ENCODE assay signal across 18 mouse cellular contexts in the genomic region with DNA sequence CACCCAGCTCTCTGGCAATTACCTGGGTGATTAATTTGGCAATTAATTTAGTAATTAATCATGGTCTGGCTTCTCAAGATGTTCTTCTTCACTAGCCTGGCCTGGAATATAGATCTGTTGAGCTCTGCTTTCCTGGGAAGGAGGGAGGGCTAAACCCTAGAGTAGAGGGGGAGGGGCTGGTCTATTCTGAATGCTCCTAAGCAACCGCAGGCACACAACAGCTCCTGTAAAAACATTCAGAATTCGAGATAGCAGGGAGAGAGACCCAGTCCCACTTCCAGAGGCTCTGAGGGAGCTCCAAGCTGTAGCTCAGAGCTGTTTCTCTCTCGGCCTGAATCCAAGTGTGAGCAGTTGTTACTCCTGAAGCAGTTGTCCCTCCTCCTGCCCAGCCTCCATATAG. TPM values are rescaled to one million over a fixed set of nuclear protein-coding genes. Genes with fewer than 3 reads are reported as not detected.
DNase-seq lines count a peak whose midpoint lies in the region; ATAC-seq lines count a peak whose summit lies in the region.
"Had no signal": no experiment of that assay in that cellular context is flagged by ENCODE, and none has a peak within 500 bp of the region (broad histone marks: within the 10 kb centered on the region; RNA-seq: fewer than 3 reads in every experiment).

No protein-coding gene starts in this region.

- peak; percentile 49 for ATAC-seq in heart, embryonic 11.5 days (replicated peaks; ENCODE audit: insufficient number of reproducible peaks, low FRiP score, low TSS enrichment)
- ATAC-seq in kidney, embryonic 14.5 days (ENCODE audit: low FRiP score, low TSS enrichment): peak; percentile 47; the same call in 1 of the 2 replicates
- no peak for ATAC-seq in neural tube, embryonic 13.5 days (ENCODE audit: low read depth)
- ATAC-seq: CD4-positive, CD25-positive, alpha-beta regulatory T cell, adult 4 months had no signal

- H3K9ac ChIP-seq in heart, embryonic 11.5 days (ENCODE audit: low read depth, low read length): 0 out of 2 replicates have a peak overlapping the region, but pooled peaks have one; percentile 36
- no peak overlapping the region for H3K9ac ChIP-seq in kidney, embryonic 14.5 days (ENCODE audit: low read depth, low read length)
- H3K9ac ChIP-seq in neural tube, embryonic 13.5 days: no peak overlapping the region
- H3K9ac ChIP-seq: limb, embryonic 15.5 days; stomach, embryonic 15.5 days had no signal

- peak overlapping the region; percentile 15 for H3K4me2 ChIP-seq in heart, embryonic 11.5 days
- H3K4me2 ChIP-seq in kidney, embryonic 14.5 days (replicated peaks; ENCODE audit: low read depth, low read length): no peak overlapping the region
- no peak overlapping the region for H3K4me2 ChIP-seq in neural tube, embryonic 13.5 days
- H3K4me2 ChIP-seq: limb, embryonic 15.5 days; stomach, embryonic 15.5 days had no signal

- H3K36me3 ChIP-seq in heart, embryonic 11.5 days (ENCODE audit: control insufficient read depth, insufficient read depth, low read length): no peaks in the 10 kb centered on the region
- no peaks in the 10 kb centered on the region for H3K36me3 ChIP-seq in kidney, embryonic 14.5 days (ENCODE audit: control insufficient read depth, insufficient read depth, low read length)
- no peaks in the 10 kb centered on the region for H3K36me3 ChIP-seq in neural tube, embryonic 13.5 days
- H3K36me3 ChIP-seq: limb, embryonic 15.5 days; stomach, embryonic 15.5 days had no signal

- H3K4me1 ChIP-seq in heart, embryonic 11.5 days (ENCODE audit: control insufficient read depth, insufficient read depth, low read length): peaks cover 20% of the 10 kb centered on the region
- no peaks in the 10 kb centered on the region for H3K4me1 ChIP-seq in kidney, embryonic 14.5 days (ENCODE audit: control insufficient read depth, insufficient read depth, low read length)
- H3K4me1 ChIP-seq in neural tube, embryonic 13.5 days (replicated peaks): peaks cover 14% of the 10 kb centered on the region; the same call in 1 of the 2 replicates
- H3K4me1 ChIP-seq: limb, embryonic 15.5 days; stomach, embryonic 15.5 days had no signal

- no peaks in the 10 kb centered on the region for H3K9me3 ChIP-seq in heart, embryonic 11.5 days (replicated peaks; ENCODE audit: control insufficient read depth, low read length)
- no peaks in the 10 kb centered on the region for H3K9me3 ChIP-seq in kidney, embryonic 14.5 days (ENCODE audit: control insufficient read depth, low read length)
- no peaks in the 10 kb centered on the region for H3K9me3 ChIP-seq in neural tube, embryonic 13.5 days
- H3K9me3 ChIP-seq: limb, embryonic 15.5 days; stomach, embryonic 15.5 days had no signal

- WGBS in heart, embryonic 11.5 days (ENCODE audit: insufficient replicate concordance): 7% methylated on average over 3 of the region's 3 CpGs
- WGBS in kidney, embryonic 14.5 days: 14% methylated on average over 3 of the region's 3 CpGs
- 12% methylated on average over 3 of the region's 3 CpGs for WGBS in neural tube, embryonic 13.5 days

- DNase-seq in heart, adult 11 months: no peak
- DNase-seq in kidney, adult 8-10 months: no peak
- DNase-seq in neural tube, embryonic 10.5 days (ENCODE audit: extremely low spot score, low spot score): no peak
- DNase-seq in lung, postnatal 25 days (ENCODE audit: low spot score): no peak
- DNase-seq: adrenal gland, postnatal 14 days; cerebellum, adult 9-10 months; kidney, postnatal 10 days; layer of hippocampus, adult 9-11 months; lung, adult 2 months; right cerebral cortex, adult 18-20 months; spleen, adult 18-20 months had no signal

- H3K27me3 ChIP-seq in heart, embryonic 11.5 days (ENCODE audit: control insufficient read depth, insufficient read depth, low read length): no peaks in the 10 kb centered on the region
- no peaks in the 10 kb centered on the region for H3K27me3 ChIP-seq in kidney, embryonic 14.5 days (ENCODE audit: control insufficient read depth, insufficient read depth, low read length)
- peaks cover 14% of the 10 kb centered on the region for H3K27me3 ChIP-seq in neural tube, embryonic 13.5 days
- H3K27me3 ChIP-seq: stomach, embryonic 15.5 days had no signal

- H3K27ac ChIP-seq in heart, embryonic 11.5 days (ENCODE audit: low read depth, low read length): peak overlapping the region; percentile 69
- no peak overlapping the region for H3K27ac ChIP-seq in kidney, embryonic 14.5 days (ENCODE audit: low read depth, low read length)
- 0 out of 2 replicates have a peak overlapping the region, but pooled peaks have one; percentile 23 for H3K27ac ChIP-seq in neural tube, embryonic 13.5 days (replicated peaks)
- H3K27ac ChIP-seq: limb, embryonic 15.5 days; macrophage; stomach, embryonic 15.5 days had no signal

- no peak overlapping the region for H3K4me3 ChIP-seq in heart, embryonic 11.5 days (ENCODE audit: low read depth, low read length)
- no peak overlapping the region for H3K4me3 ChIP-seq in kidney, embryonic 14.5 days (ENCODE audit: low read length)
- no peak overlapping the region for H3K4me3 ChIP-seq in neural tube, embryonic 13.5 days
- H3K4me3 ChIP-seq: limb, embryonic 15.5 days; stomach, embryonic 15.5 days had no signal

RNA-seq across cellular contexts. Expression of a gene that starts 20.6 kb away (rescaled TPM):
- polyA plus RNA-seq in heart, embryonic 11.5 days (2014; fragmentation: Nextera tagmentation; extraction: Ambion mirVana): 0.66 and 0.92 TPM in 2 replicates
- 0.31 and 0.43 TPM in 2 replicates for polyA plus RNA-seq in kidney, embryonic 14.5 days (2014; fragmentation: Nextera tagmentation; extraction: Ambion mirVana)
- polyA plus RNA-seq in neural tube, embryonic 13.5 days (2015; fragmentation: Nextera tagmentation; extraction: Ambion mirVana): 6.4 and 6.5 TPM in 2 replicates
- polyA plus RNA-seq: macrophage had no signal

RNA-seq across cellular contexts. Expression of a gene that starts 22.8 kb away (rescaled TPM):
- polyA plus RNA-seq in heart, embryonic 11.5 days (2014; fragmentation: Nextera tagmentation; extraction: Ambion mirVana): 10.6 and 12.1 TPM in 2 replicates
- 9.7 and 11.3 TPM in 2 replicates for polyA plus RNA-seq in kidney, embryonic 14.5 days (2014; fragmentation: Nextera tagmentation; extraction: Ambion mirVana)
- polyA plus RNA-seq in neural tube, embryonic 13.5 days (2015; fragmentation: Nextera tagmentation; extraction: Ambion mirVana): 13.0 and 15.0 TPM in 2 replicates

RNA-seq across cellular contexts. Expression of a gene that starts 38.4 kb away (rescaled TPM):
- 5.9 and 7.1 TPM in 2 replicates for polyA plus RNA-seq in heart, embryonic 11.5 days (2014; fragmentation: Nextera tagmentation; extraction: Ambion mirVana)
- 0.77 and 0.87 TPM in 2 replicates for polyA plus RNA-seq in kidney, embryonic 14.5 days (2014; fragmentation: Nextera tagmentation; extraction: Ambion mirVana)
- polyA plus RNA-seq in neural tube, embryonic 13.5 days (2015; fragmentation: Nextera tagmentation; extraction: Ambion mirVana): 8.1 and 8.6 TPM in 2 replicates
- polyA plus RNA-seq: macrophage had no signal
